Mouse (Mus musculus) kidney, embryonic 16.5 days (tissue): ENCODE results near the gene Selenoo. TPM values are rescaled to one million over a fixed set of nuclear protein-coding genes. Genes with fewer than 3 reads are reported as not detected.
A peak's percentile ranks its signal among the peaks of the same experiment; 100 is the strongest.

Experiments used
- ATAC-seq: fragments of 200-750 bp; cut with Nextera tagmentation; 2 replicates; pipeline ENCODE4 v1.8.0; 2017; ENCODE audit warnings: moderate TSS enrichment; ENCODE audit not compliant: low FRiP score, low TSS enrichment
- H3K27ac ChIP-seq: fragments of 300-500 bp; sonication (generic); 2 replicates; pipeline ENCODE4 v1.5.1; 2014; ENCODE audit warnings: low read length
- H3K27me3 ChIP-seq: fragments of 300-500 bp; sonication (generic); 2 replicates; pipeline ENCODE4 v1.6.1; 2014; ENCODE audit warnings: low read length, control low read depth, mixed read lengths; ENCODE audit not compliant: insufficient read depth
- H3K36me3 ChIP-seq: fragments of 300-500 bp; sonication (generic); 2 replicates; pipeline ENCODE4 v1.6.1; 2014; ENCODE audit warnings: low read length, control low read depth, mixed read lengths; ENCODE audit not compliant: insufficient read depth
- H3K4me1 ChIP-seq: fragments of 300-500 bp; sonication (generic); 2 replicates; pipeline ENCODE4 v1.6.1; 2014; ENCODE audit warnings: low read length, control low read depth, mixed read lengths; ENCODE audit not compliant: insufficient read depth
- H3K4me2 ChIP-seq: fragments of 300-500 bp; sonication (generic); replicated peaks from 2 replicates; pipeline ENCODE4 v1.6.1; 2014; ENCODE audit warnings: low read depth, low read length
- H3K4me3 ChIP-seq: fragments of 300-500 bp; sonication (generic); 2 replicates; pipeline ENCODE4 v1.5.1; 2014; ENCODE audit warnings: mild to moderate bottlenecking, low read length
- H3K9ac ChIP-seq: fragments of 300-500 bp; sonication (generic); replicated peaks from 2 replicates; pipeline ENCODE4 v1.6.1; 2014; ENCODE audit warnings: low read length
- H3K9me3 ChIP-seq: fragments of 300-500 bp; sonication (generic); 2 replicates; pipeline ENCODE4 v1.6.1; 2016; ENCODE audit warnings: low read length, control low read depth
- WGBS: fragments of 180-500 bp; shearing (Covaris S2); extraction: QIAGEN DNeasy Blood & Tissue Kit; methylation state at CpG from one replicate; pipeline ENCODE4 v1.1.7; 2014; 5-methylcytosine and 5-hydroxymethylcytosine counted together
- polyA plus RNA-seq: library from polyadenylated mRNA; unstranded; fragments of >200 nt; fragmentation: Nextera tagmentation; extraction: Ambion mirVana; gene quantifications from 2 replicates; pipeline ENCODE4 v1.2.1, GENCODE M21; 2015

Gene Selenoo
- polyA plus RNA-seq, 1 experiment from 2014 or later: 19.7 TPM

DNA sequence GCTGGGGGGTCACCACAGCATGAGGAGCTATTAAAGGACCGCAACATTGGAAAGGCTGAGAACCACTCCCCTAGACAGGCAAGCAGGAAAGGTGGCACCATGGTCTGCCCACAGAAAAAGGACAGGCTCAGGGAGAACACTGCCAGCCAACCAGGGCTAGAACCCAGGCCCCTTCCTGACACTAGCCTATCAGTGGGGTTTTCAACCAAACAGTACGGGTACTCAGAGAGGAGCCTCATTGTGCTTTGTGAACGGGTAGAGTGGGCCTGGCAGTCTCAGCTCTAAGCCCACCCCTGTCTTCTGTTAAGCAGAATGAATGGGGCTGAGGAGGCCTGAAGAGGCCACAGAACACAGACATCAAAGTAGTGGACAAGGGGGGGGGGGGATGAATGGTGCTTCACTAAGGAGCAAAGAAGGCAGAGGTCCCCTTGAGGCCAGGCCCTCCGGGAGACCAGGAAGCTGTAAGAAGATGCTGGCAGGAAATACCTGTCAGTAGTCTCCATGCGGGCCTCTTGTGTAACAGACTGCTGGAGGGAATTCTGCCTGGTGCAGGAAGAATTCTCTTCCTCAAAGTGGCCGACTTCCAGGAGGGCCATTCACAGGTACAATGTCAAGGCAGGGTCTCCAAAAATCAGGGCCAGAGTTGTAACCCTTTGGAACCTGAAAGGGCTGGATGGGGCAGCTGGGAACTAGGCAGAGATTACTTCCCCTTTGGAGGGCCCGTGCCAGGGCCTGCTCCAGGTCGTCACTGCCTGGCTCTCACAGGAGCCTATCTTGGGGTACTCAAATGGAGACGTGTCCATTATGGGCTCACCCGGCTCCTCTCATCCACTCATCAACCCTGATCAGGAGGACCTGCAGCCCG is 14.0 kb upstream of the Selenoo start, which contains the start of gene Trabd:
Trabd (plus strand) TSS at position 512 of the 865 bp plus-strand sequence.
- ATAC-seq: peak; percentile 41; the same call in 1 of the 2 replicates
- no peaks in the 10 kb centered on the region for H3K27me3 ChIP-seq

DNA sequence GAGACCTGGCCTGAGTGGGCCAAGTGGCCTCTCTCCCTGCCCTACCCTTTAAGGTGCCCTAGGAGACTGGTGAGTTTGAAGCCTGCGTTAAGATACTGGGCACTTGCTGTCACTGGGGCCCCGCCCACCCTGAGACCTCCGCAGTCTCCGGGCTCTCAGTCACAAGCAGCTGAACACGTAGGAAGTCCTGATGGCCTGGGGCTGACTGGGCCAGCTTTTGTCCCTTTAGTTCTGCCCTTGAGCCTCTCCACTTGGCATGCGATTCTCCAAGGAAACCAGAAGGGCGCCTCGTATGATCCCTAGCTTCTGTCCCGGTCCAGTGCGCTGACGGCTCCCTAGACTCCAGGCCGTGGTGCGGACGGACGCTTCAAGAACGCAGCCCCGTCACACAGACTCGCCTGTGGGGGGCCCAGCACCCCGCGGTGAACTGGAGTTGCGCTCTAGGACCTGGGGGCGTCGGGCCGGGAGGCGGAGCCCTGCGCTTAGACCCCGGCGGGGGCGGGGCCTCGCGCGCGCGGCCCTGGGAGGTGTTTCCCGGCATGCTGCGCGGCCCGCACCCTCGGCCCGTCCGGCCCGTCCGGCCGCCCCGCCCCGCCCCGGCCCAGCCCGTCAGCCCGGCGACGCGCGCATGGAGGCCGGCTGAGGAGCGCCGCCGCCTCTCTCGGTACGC is 13.3 kb upstream of the Selenoo start:
- no peaks in the 10 kb centered on the region for H3K27me3 ChIP-seq
- WGBS: under 1% methylated on average over 38 of the region's 59 CpGs
- peak; percentile 91 for ATAC-seq

More for the DNA sequence above, 14.0 kb upstream of the Selenoo start, which contains the start of gene Trabd:
- no peaks in the 10 kb centered on the region for H3K9me3 ChIP-seq
- peaks cover 34% of the 10 kb centered on the region for H3K4me1 ChIP-seq
- H3K27ac ChIP-seq: peak within 1 kb of the TSS; percentile 91
- peak within 1 kb of the TSS; percentile 69 for H3K4me3 ChIP-seq
- peak within 1 kb of the TSS; percentile 80 for H3K4me2 ChIP-seq
- H3K9ac ChIP-seq: peak within 1 kb of the TSS; percentile 95
- WGBS: 25% methylated on average over 11 of the region's 11 CpGs
- no peaks in the 10 kb centered on the region for H3K36me3 ChIP-seq

DNA sequence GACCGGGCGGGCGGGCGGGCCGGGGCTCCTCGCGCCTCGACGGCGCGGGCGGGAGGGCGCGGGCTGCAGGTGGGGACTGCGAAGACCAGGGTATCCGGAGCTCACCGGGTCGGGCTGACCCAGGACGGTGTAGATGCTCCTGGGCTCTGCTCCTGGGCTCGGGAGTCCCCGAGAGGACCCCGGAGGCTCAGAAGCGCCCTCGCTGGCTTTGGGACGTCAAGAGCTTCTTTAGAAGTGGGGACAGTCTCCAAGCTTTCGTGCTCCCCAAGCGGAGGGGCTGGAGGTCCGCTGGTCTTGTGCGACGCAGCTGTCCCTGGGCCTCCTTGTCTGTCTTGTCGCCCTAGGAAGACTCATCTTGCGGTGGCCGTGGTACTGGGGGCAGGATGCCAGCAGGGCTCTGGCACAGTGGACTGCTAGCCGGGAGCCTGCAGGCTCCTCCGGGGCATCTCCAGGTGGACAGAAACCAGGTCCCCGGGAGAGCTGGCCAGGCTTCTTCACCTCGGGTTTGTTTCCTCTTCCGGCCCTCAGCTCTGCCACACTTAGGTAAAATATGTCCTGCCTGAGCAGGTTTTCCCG is 12.6 kb upstream of the Selenoo start:
- Histone ChIP-seq H3K36me3 (0 out of 2 replicates have a peak, but pooled peaks cover 1% of the 10 kb centered on the region), H3K27ac (peak overlapping the region; percentile 86), H3K9ac (peak overlapping the region; percentile 95), H3K9me3 (no peaks in the 10 kb centered on the region), H3K27me3 (no peaks in the 10 kb centered on the region), H3K4me1 (peaks cover 34% of the 10 kb centered on the region), H3K4me3 (peak overlapping the region; percentile 69), H3K4me2 (peak overlapping the region; percentile 80)
- under 1% methylated on average over 26 of the region's 39 CpGs for WGBS
- ATAC-seq: peak; percentile 72

More for the DNA sequence above, 13.3 kb upstream of the Selenoo start:
- Histone ChIP-seq H3K4me2 (peak overlapping the region; percentile 80), H3K4me1 (peaks cover 34% of the 10 kb centered on the region), H3K4me3 (peak overlapping the region; percentile 69), H3K9ac (peak overlapping the region; percentile 95), H3K9me3 (no peaks in the 10 kb centered on the region), H3K36me3 (no peaks in the 10 kb centered on the region), H3K27ac (peak overlapping the region; percentile 91)

DNA sequence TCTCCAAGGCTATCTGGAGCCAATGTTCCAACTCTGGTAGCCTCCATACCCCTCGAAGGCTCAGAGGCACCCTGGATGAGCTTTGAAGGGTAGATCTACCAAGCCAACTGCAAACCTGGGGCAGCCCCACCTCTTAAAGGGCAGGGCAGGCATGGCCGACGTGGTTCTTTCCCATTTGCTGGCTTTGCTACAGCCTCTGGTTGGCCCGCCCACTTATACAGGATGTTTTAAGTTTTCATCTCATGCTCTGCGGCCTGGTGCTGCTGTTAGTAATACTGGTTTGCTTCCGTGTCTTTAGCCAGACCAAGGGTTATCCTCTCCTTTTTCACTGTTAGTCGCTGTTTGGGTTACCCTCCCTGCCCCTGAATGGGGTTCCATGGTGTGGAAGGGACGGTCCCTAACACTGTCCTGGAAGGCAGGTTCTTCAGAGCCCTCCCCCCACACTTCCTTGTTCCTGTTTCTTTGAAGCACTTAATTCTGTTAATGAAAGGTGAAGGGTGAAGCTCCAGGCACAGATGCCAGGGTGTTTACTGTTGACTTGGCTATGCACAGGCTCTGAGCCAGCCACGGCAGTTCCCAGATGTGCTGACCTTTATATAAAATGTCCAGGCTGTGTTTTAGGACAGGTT is 10.6 kb upstream of the Selenoo start:
- WGBS: 55% methylated on average over 9 of the region's 9 CpGs
- Histone ChIP-seq H3K9me3 (no peaks in the 10 kb centered on the region), H3K27ac (peak overlapping the region; percentile 26; the same call in 1 of the 2 replicates), H3K36me3 (peaks cover 15% of the 10 kb centered on the region), H3K4me2 (peak overlapping the region; percentile 38), H3K4me1 (peaks cover 34% of the 10 kb centered on the region), H3K4me3 (0 out of 2 replicates have a peak overlapping the region, but pooled peaks have one; percentile 11), H3K27me3 (no peaks in the 10 kb centered on the region), H3K9ac (peak overlapping the region; percentile 40)
- no peak for ATAC-seq

DNA sequence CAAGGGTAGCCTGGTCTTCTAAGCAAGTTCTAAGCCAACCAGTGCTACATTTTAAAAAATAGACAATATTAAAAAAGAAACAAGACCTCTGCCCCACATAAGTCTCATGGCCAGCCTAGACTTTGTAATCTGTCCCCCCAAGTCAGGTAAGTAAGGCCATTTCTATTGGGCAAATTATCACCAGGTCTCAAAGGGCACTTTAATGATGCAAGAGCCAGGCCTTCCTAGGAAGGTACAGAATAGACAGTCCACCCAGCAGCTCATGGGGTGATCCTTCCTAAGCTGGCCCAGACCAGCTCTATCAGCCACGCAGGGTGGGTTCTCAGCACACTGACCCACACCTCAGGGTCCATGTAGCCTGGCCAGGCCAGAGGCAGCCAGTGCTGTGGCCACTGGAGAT is 5.0 kb upstream of the Selenoo start:
- H3K4me1 ChIP-seq: peaks cover 5% of the 10 kb centered on the region; the same call in 1 of the 2 replicates
- no peaks in the 10 kb centered on the region for H3K9me3 ChIP-seq
- H3K36me3 ChIP-seq: peaks cover 39% of the 10 kb centered on the region
- H3K27ac ChIP-seq: no peak overlapping the region
- H3K27me3 ChIP-seq: no peaks in the 10 kb centered on the region
- no peak overlapping the region for H3K4me2 ChIP-seq
- ATAC-seq: no peak
- 93% methylated on average over 1 of the region's 1 CpGs for WGBS
- no peak overlapping the region for H3K9ac ChIP-seq
- no peak overlapping the region for H3K4me3 ChIP-seq

DNA sequence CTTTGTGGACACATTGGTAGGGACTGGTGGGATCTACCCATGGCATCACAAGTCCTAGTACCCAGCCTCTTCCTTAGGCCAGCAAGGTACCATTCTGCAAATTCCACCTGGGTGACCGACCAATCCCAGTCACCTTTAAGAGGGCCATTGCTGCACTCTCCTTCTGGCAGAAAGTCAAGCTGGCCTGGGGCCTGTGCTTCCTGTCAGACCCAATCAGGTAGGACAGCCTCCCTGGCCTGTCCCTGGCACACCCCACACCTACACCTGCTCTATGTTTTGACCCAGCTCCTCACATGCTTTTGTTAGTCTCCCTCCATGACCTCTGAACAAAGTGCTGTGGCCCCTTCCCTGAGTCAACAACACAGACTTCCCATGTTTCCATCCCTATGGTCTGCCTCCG is 4.1 kb upstream of the Selenoo start:
- H3K4me3 ChIP-seq: no peak overlapping the region
- no peak overlapping the region for H3K4me2 ChIP-seq
- no peak for ATAC-seq
- H3K9ac ChIP-seq: no peak overlapping the region
- H3K9me3 ChIP-seq: no peaks in the 10 kb centered on the region
- H3K27me3 ChIP-seq: no peaks in the 10 kb centered on the region
- no peak overlapping the region for H3K27ac ChIP-seq
- peaks cover 9% of the 10 kb centered on the region for H3K4me1 ChIP-seq
- WGBS: 88% methylated on average over 2 of the region's 2 CpGs
- peaks cover 39% of the 10 kb centered on the region for H3K36me3 ChIP-seq

DNA sequence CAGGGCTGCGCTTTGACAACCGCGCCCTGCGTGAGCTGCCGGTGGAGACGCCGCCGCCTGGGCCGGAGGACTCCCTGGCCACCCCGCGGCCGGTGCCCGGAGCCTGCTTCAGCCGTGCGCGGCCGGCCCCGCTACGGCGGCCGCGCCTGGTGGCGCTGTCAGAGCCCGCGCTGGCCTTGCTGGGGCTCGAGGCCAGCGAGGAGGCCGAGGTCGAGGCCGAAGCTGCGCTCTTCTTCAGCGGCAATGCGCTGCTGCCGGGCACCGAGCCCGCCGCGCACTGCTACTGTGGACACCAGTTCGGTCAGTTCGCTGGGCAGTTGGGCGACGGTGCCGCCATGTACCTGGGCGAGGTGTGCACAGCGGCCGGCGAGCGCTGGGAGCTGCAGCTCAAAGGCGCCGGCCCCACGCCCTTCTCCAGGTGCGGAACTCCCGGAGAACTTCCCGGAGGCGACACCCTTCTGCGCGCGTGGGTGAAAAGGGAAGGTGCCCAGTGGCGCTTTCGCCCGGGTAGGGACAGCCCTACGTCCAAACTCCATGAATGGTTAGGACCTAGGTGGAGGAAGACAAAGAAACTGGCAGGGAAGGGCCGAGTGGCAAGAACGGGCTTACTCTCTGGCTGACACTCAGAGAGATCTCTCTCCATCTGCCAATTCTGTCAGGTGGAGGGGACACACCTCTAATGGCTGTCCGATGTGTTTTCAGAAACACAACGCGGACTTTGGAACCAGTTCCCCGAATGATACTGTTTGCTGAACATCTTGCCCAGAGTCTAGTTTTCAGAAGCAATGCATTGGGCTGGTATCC is 566 bp downstream of the Selenoo start:
- peak overlapping the region; percentile 97 for H3K4me2 ChIP-seq
- H3K27ac ChIP-seq: peak overlapping the region; percentile 87
- WGBS: 3% methylated on average over 61 of the region's 68 CpGs
- no peaks in the 10 kb centered on the region for H3K9me3 ChIP-seq
- peak overlapping the region; percentile 92 for H3K9ac ChIP-seq
- H3K4me3 ChIP-seq: peak overlapping the region; percentile 78
- H3K27me3 ChIP-seq: no peaks in the 10 kb centered on the region
- peaks cover 19% of the 10 kb centered on the region for H3K4me1 ChIP-seq
- peak; percentile 66 for ATAC-seq
- H3K36me3 ChIP-seq: peaks cover 36% of the 10 kb centered on the region

DNA sequence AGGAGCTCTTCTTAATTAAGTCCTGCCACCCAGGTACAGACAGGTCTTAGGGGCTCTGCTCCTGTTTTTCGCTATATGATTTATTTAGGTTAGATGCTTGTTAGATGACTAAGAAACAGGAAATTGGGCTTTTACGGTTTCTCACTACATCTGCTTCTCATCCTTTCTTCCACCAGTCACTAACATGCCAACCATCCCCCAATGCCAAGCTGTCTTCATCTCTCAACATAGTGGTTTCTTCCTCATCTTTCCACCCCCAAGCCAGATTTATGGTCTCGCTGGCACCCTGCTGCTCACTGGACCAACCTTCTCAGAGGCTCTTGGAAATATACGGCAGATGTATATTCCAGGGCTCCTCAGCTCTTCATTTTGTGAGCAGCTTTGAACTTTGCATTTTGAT is 1.8 kb downstream of the Selenoo start:
- H3K27ac ChIP-seq: no peak overlapping the region
- H3K36me3 ChIP-seq: peaks cover 36% of the 10 kb centered on the region
- peaks cover 19% of the 10 kb centered on the region for H3K4me1 ChIP-seq
- no peak for ATAC-seq
- H3K9ac ChIP-seq: no peak overlapping the region
- H3K27me3 ChIP-seq: no peaks in the 10 kb centered on the region
- no peaks in the 10 kb centered on the region for H3K9me3 ChIP-seq
- H3K4me2 ChIP-seq: no peak overlapping the region
- 84% methylated on average over 4 of the region's 4 CpGs for WGBS
- H3K4me3 ChIP-seq: no peak overlapping the region

DNA sequence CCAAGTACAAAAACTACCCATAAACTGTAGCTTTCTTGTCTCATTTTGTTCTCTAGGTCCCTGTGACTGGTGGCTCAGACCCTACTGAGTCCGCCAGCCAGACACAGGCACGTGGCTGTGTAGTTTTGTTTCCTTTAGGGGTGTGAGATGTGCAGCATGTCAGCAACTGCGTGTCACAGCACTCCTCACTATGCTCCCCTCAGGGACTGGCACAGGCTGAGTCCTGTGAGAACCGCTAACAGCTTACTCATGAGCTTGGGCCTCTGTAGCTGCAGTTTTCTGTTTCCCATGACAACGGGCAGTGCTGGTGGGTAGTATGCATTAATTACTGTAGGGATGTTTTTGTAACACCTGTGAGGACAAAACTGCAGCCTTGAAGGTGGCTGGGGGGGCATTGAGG is 3.3 kb downstream of the Selenoo start:
- Histone ChIP-seq H3K4me1 (peaks cover 19% of the 10 kb centered on the region), H3K9ac (no peak overlapping the region), H3K36me3 (peaks cover 49% of the 10 kb centered on the region), H3K27ac (no peak overlapping the region), H3K9me3 (no peaks in the 10 kb centered on the region), H3K4me3 (no peak overlapping the region), H3K4me2 (no peak overlapping the region), H3K27me3 (no peaks in the 10 kb centered on the region)
- 82% methylated on average over 5 of the region's 5 CpGs for WGBS
- no peak for ATAC-seq
